In genomic region chr17:31832577-31832964, GRCm38 (mm10) we compare ENCODE assay signal across 17 mouse cellular contexts.
"Had no signal": no experiment of that assay in that cellular context is flagged by ENCODE, and none has a peak within 500 bp of the region (broad histone marks: within the 10 kb centered on the region; RNA-seq: fewer than 3 reads in every experiment).

No protein-coding gene starts in this region.

- H3K4me2 ChIP-seq: midbrain, embryonic 13.5 days; neural tube, embryonic 13.5 days had no signal

- H3K27ac ChIP-seq: liver, embryonic 14.5 days; midbrain, embryonic 10.5 days; midbrain, embryonic 13.5 days; neural tube, embryonic 13.5 days had no signal

- H3K9ac ChIP-seq: liver, embryonic 14.5 days; midbrain, embryonic 13.5 days; neural tube, embryonic 13.5 days had no signal

- H3K4me3 ChIP-seq: midbrain, embryonic 10.5 days; midbrain, embryonic 13.5 days; myocyte; neural tube, embryonic 13.5 days had no signal

- DNase-seq: kidney, adult 8-10 months; kidney, postnatal 14 days; kidney, postnatal 4 days; lung, adult 2 months; lung, postnatal 14 days; right cerebral cortex, postnatal 4 days; thymus, adult 2 months; thymus, postnatal 14 days; thymus, postnatal 4 days had no signal

- H3K9me3 ChIP-seq: midbrain, embryonic 13.5 days; neural tube, embryonic 13.5 days had no signal

- H3K27me3 ChIP-seq: midbrain, embryonic 13.5 days; neural tube, embryonic 13.5 days had no signal

- H3K36me3 ChIP-seq: midbrain, embryonic 10.5 days; midbrain, embryonic 13.5 days; neural tube, embryonic 13.5 days had no signal

- ATAC-seq: inflammation-experienced regulatory T-cells, adult 6 months; intestine, embryonic 16.5 days; midbrain, embryonic 13.5 days; midbrain, embryonic 16.5 days had no signal
